Mouse (Mus musculus) midbrain, postnatal 0 days (tissue): ENCODE measurements around the gene Lrrc8c. TPM values are rescaled to one million over a fixed set of nuclear protein-coding genes. Genes with fewer than 3 reads are reported as not detected.
A peak's percentile ranks its signal among the peaks of the same experiment; 100 is the strongest.

ENCODE experiments used
- ATAC-seq: fragments of 200-750 bp; cut with Nextera tagmentation; 2 replicates; pipeline ENCODE4 v1.8.0; 2017; ENCODE audit warnings: moderate number of reproducible peaks, mild to moderate bottlenecking, moderate TSS enrichment, moderate library complexity; ENCODE audit not compliant: low FRiP score
- DNase-seq: peaks from one replicate; pipeline ENCODE4 v3.0.0-alpha.2; 2015; ENCODE audit warnings: low spot score
- H3K27ac ChIP-seq: fragments of 300-500 bp; sonication (generic); 2 replicates; pipeline ENCODE4 v1.5.1; 2014; ENCODE audit warnings: low read depth, mild to moderate bottlenecking, low read length, mixed read lengths
- H3K27me3 ChIP-seq: fragments of 300-500 bp; sonication (generic); 2 replicates; pipeline ENCODE4 v1.6.1; 2014; ENCODE audit warnings: low read length, control low read depth, mixed read lengths; ENCODE audit not compliant: insufficient read depth
- H3K36me3 ChIP-seq: fragments of 300-500 bp; sonication (generic); 2 replicates; pipeline ENCODE4 v1.6.1; 2014; ENCODE audit warnings: low read length, control low read depth, mixed read lengths; ENCODE audit not compliant: insufficient read depth
- H3K4me1 ChIP-seq: fragments of 300-500 bp; sonication (generic); 2 replicates; pipeline ENCODE4 v1.6.1; 2014; ENCODE audit warnings: mild to moderate bottlenecking, control low read depth, antibody characterized with exemption, low read length, mixed read lengths; ENCODE audit not compliant: insufficient read depth
- H3K4me2 ChIP-seq: fragments of 300-500 bp; sonication (generic); 2 replicates; pipeline ENCODE4 v1.6.1; 2014; ENCODE audit warnings: low read depth, mild to moderate bottlenecking, low read length, mixed read lengths; ENCODE audit not compliant: poor library complexity, severe bottlenecking
- H3K4me3 ChIP-seq: fragments of 300-500 bp; sonication (generic); 2 replicates; pipeline ENCODE4 v1.5.1; 2014; ENCODE audit warnings: low read depth, mild to moderate bottlenecking, low read length, moderate library complexity
- H3K9ac ChIP-seq: fragments of 300-500 bp; sonication (generic); replicated peaks from 2 replicates; pipeline ENCODE4 v1.6.1; 2014; ENCODE audit warnings: mild to moderate bottlenecking, low read length, moderate library complexity, mixed read lengths; ENCODE audit not compliant: poor library complexity, severe bottlenecking
- H3K9me3 ChIP-seq: fragments of 300-500 bp; sonication (generic); 2 replicates; pipeline ENCODE4 v1.6.1; 2016; ENCODE audit warnings: low read length, control low read depth
- CTCF ChIP-seq: IDR thresholded peaks from 2 replicates; pipeline ENCODE4 v1.5.1; 2016; ENCODE audit warnings: antibody characterized with exemption, mild to moderate bottlenecking
- WGBS: fragments of 180-500 bp; shearing (Covaris S2); extraction: QIAGEN DNeasy Blood & Tissue Kit; methylation state at CpG from one replicate; pipeline ENCODE4 v1.1.7; 2014; 5-methylcytosine and 5-hydroxymethylcytosine counted together
- polyA plus RNA-seq: library from polyadenylated mRNA; unstranded; fragments of >200 nt; fragmentation: Nextera tagmentation; extraction: Ambion mirVana; gene quantifications from 2 replicates; pipeline ENCODE4 v1.2.1, GENCODE M21; 2015
- total RNA-seq: library from RNA; depleted of rRNA; stranded (reverse); fragments of >200 nt; gene quantifications from 2 replicates; pipeline ENCODE4 v1.2.3, GENCODE M21; 2014; rRNA removed

Lrrc8c gene
- total RNA-seq (11.4 and 11.6 TPM in 2 replicates), polyA plus RNA-seq (10.8 and 14.7 TPM in 2 replicates)

DNA sequence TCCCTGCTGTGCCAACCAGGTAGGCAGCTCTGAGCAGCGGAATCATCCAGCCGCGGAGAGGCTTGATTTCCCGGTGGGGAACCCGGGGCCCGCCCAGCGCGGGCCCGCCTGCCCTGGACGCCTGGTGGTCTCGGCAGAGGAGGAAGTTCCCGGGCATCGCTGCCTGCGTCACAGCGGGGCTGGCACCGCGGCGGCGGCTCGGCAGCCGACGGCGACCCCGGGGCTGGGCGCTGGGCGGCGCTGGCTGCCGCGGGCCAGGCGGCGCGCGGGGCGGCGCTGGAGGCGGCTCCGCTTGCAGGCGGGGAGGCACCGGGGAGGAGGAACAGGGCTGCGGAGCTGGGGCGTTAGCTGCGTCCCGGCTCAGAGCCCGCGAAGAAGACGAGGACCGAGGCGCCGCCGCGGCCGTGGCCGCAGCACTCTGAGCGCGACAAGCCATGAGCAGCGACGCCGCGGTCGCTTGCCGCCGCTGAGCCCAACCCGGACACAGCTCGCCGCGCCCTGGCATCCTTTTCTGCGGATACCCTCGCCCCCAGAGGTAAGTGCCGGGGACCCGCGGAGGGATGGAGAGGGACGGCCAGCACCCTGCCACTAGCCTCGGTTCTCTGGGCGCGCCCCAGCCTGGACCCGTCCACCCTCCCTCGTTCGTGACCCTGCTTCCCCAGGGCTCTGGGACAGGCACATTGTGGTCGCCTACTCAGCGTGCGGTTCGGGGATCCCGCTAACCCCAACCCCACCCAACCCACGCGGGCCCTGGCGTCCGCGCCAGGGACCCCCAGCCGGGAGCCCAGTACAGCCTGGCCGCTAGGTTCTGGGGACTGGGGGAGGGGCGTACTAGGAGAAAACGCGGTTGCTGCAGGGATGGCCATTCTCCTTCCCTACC lies at the start of gene Lrrc8c:
Gene Lrrc8c (plus strand): TSS at position 293 of the 880 bp plus-strand sequence.
- peaks cover under 1% of the 10 kb centered on the region; the same call in 1 of the 2 replicates for H3K36me3 ChIP-seq
- TF ChIP-seq CTCF, result no peak
- H3K4me1 ChIP-seq, result peaks cover 5% of the 10 kb centered on the region; the same call in 1 of the 2 replicates
- peak within 1 kb of the TSS; percentile 72 for H3K27ac ChIP-seq
- WGBS, result 0% methylated on average over 80 of the region's 93 CpGs
- H3K9ac ChIP-seq, result peak within 1 kb of the TSS; percentile 87
- peak; percentile 92 for ATAC-seq
- DNase-seq, result peak; percentile 81
- H3K4me2 ChIP-seq, result peak within 1 kb of the TSS; percentile 90
- H3K4me3 ChIP-seq, result peak within 1 kb of the TSS; percentile 76
- no peaks in the 10 kb centered on the region for H3K27me3 ChIP-seq
- H3K9me3 ChIP-seq, result no peaks in the 10 kb centered on the region

DNA sequence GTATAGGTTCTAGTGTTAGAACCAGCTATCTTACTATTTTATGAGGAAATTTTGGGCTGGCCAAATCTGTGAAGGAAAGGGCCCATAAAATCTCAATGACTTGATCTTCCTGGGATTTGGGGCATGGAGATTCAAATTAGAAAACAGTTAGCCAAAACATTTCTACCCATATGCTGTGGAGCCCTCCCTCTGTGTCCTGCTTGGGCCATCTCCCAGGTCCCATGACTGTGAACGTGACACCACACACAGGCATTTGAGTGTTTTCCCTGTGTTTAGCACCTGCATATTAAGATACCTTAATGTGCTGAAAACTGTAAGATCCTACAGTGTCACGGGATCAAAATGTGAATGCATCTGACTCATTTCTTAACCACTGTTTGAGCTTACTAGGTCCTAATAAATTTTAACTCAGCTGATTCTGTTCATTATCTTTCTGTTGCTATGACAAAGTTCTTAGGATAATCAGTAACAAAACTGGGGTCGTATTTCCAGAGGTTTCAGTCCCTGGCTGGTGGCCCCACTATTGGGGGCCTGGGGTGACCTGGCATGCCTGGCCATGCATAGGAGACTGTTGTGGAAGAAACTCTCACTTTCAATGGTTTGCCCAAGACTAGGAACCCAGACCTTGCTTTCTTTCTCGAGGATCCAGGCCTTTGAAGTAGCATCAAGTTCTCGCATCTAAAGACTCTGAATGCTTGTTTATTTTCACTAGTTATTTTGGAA lies 46.0 kb upstream of the Lrrc8c start:
- 65% methylated on average over 5 of the region's 5 CpGs for WGBS
- Histone ChIP-seq H3K27ac (no peak overlapping the region), H3K4me2 (no peak overlapping the region), H3K9ac (no peak overlapping the region), H3K9me3 (no peaks in the 10 kb centered on the region), H3K27me3 (no peaks in the 10 kb centered on the region), H3K4me3 (no peak overlapping the region), H3K36me3 (no peaks in the 10 kb centered on the region), H3K4me1 (peaks cover 3% of the 10 kb centered on the region; the same call in 1 of the 2 replicates)
- ATAC-seq, result no peak
- DNase-seq, result no peak
- TF ChIP-seq CTCF, result no peak

DNA sequence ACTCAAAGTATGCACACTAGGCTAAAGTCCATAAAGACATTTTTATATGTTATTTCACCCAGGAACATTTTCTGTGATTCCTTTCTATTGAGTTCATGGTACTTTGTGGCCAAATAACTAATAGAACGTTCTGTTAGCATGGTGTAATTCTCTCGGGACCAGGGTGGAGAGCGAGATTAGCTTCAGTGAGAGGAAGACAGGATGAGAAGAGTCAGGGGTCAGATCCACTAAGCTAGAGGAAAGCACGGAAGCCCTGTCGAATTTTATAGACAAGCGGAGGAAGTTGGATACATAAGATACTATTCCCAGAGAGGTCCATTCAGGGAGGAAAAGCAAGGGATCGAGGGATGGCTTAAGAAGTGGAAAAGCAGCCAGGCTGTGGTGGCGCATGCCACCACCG lies 41.7 kb upstream of the Lrrc8c start:
- H3K9me3 ChIP-seq, result peaks cover 14% of the 10 kb centered on the region; the same call in 1 of the 2 replicates
- H3K4me3 ChIP-seq, result no peak overlapping the region
- no peak for ATAC-seq
- no peak overlapping the region for H3K27ac ChIP-seq
- TF ChIP-seq CTCF, result no peak
- H3K4me1 ChIP-seq, result peaks cover 3% of the 10 kb centered on the region; the same call in 1 of the 2 replicates
- no peaks in the 10 kb centered on the region for H3K27me3 ChIP-seq
- no peak for DNase-seq
- peaks cover 26% of the 10 kb centered on the region for H3K36me3 ChIP-seq
- WGBS, result 88% methylated on average over 9 of the region's 9 CpGs
- H3K9ac ChIP-seq, result no peak overlapping the region
- no peak overlapping the region for H3K4me2 ChIP-seq

DNA sequence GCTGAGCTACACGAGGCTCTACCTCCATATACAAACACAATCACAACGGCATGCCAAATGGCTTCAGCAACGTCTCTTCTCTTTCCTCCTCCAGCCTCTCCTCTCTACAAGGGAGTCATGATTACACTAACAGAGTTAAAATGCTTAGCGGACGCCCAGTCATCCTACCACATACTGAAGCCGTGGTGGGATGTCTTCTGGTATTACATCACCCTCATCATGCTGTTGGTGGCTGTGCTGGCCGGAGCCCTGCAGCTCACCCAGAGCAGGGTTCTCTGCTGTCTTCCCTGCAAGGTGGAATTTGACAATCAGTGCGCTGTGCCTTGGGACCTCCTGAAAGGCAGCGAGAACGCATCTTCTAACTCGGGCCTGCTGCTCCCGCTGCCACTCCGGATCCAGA lies 39.5 kb upstream of the Lrrc8c start:
- WGBS, result 91% methylated on average over 13 of the region's 13 CpGs
- Histone ChIP-seq H3K27me3 (no peaks in the 10 kb centered on the region), H3K9me3 (peaks cover 14% of the 10 kb centered on the region; the same call in 1 of the 2 replicates), H3K4me2 (no peak overlapping the region), H3K9ac (no peak overlapping the region), H3K4me1 (no peaks in the 10 kb centered on the region), H3K36me3 (peaks cover 34% of the 10 kb centered on the region), H3K4me3 (no peak overlapping the region), H3K27ac (no peak overlapping the region)
- no peak for DNase-seq
- no peak for ATAC-seq
- TF ChIP-seq CTCF, result no peak

DNA sequence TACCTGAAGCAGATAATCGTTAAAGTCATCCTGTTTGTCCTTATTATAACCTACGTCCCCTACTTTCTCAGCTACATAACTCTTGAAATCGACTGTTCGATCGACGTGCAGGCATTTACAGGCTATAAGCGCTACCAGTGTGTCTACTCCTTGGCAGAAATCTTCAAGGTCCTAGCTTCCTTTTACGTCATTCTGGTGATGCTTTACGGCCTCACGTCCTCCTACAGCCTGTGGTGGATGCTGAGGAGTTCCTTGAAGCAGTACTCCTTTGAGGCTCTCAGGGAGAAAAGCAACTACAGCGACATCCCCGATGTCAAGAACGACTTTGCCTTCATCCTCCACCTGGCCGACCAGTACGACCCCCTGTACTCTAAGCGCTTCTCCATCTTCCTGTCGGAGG lies 38.6 kb upstream of the Lrrc8c start:
- DNase-seq (no peak), ATAC-seq (no peak)
- TF ChIP-seq CTCF, result no peak
- H3K4me3 ChIP-seq, result no peak overlapping the region
- no peaks in the 10 kb centered on the region for H3K27me3 ChIP-seq
- H3K27ac ChIP-seq, result no peak overlapping the region
- H3K36me3 ChIP-seq, result peaks cover 40% of the 10 kb centered on the region
- no peak overlapping the region for H3K4me2 ChIP-seq
- H3K4me1 ChIP-seq, result no peaks in the 10 kb centered on the region
- H3K9ac ChIP-seq, result no peak overlapping the region
- WGBS, result 97% methylated on average over 17 of the region's 17 CpGs
- peaks cover 14% of the 10 kb centered on the region; the same call in 1 of the 2 replicates for H3K9me3 ChIP-seq
